Mouse (Mus musculus) spleen, embryonic (tissue): Measurements from ENCODE around the gene Morf4l2.
"Not testable (repeated sequence)": the region's sequence is repeated elsewhere in the genome, so short reads cannot be mapped to it uniquely, and the experiment has no call there.

Experiments used
- CTCF ChIA-PET: fragments of 350-600 bp; sonication (Branson Sonifier 250); formaldehyde crosslinking; loops from one replicate; lab custom pipeline; 2022; lab: Charles Lee

Gene Morf4l2

DNA sequence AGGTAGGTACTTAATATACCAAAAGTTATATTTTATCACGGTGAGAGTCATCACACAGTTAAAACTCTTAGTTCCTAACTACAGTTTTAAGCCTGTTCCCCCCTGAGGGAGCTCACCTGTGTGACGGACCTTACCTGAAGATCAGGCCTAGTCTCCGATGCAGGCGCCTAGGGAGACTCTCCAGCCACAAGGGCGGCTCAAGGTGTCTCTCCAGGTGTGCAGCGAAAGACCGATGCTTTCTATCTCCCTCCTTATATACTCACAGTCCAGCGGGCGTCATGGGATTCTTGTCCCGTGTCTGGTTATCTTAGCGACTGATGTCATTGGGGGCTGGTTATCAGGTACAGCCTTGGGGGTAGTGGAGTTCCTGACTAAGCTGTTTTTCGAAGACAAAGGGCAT, at the start of gene Morf4l2:
TSS of gene Morf4l2 (minus strand) at position 232 of the 400 bp plus-strand sequence.
- CTCF ChIA-PET, result interaction anchor here (0.7 kb wide), 1 partner anchor 145 kb away, joined by 6 read pairs; no protein-coding TSS in a partner anchor

DNA sequence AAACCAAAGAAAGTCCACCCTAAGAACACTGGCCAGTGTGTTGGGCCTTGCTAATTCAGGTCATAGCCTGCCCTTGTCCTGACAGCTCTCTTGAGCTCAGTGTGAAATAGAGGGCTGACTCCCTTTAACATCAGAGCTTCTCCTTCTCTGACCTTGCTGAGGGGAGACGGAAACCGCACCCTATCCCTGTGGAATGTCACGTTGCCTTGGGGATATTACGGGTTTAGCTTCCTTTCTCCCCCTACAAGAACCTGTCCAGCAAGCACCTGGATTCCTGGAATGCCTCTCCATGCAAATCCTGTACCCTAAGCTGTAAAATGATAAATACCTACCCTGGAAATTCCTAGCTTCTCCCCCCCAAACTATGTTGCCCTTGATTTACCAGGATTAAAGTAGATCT, 46.0 kb upstream of the Morf4l2 start:
- CTCF ChIA-PET, result no interaction called here

DNA sequence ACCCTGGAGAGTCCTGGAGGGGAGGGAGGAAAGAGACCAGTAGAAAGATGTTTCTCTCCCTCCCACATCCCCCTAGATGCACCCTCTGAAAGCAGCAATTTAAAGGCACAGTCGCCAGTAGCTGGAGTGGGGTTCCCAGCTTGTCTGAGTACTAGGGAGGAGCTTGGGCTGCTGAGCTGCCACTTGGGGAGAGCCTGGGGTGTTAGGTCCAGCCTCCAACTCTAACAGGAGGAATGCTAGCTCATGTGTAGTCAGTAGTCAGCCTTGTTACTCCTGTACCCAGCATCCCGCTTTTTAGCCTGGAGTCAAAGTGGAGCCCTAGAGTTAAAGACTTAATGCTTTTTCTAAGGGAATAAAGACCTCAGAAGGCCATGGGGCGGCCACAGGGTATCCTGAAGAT, 36.6 kb upstream of the Morf4l2 start, which contains the start of gene Glra4:
TSS of gene Glra4 (minus strand) at position 101 of the 400 bp plus-strand sequence.
- CTCF ChIA-PET, result no interaction called here

DNA sequence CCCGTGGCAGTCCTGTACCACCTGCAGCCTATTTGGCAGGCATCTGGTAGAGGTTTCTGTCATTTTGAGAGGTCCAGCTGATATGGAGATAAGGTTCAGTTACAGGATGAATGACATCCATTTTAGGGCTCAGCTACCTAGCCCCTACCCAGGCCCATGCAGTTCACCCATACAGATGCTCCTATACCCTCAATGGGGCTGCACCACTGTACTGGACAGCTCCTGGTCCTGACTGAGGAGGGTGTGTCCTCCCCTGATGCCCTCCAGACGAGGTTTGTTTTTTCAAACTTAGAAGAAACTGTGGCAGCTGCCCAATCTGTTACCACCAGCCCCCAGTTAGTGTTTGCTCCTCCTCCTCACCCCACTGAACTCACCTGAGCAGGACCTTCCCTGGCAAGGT, 35.8 kb upstream of the Morf4l2 start:
- CTCF ChIA-PET, result no interaction called here

DNA sequence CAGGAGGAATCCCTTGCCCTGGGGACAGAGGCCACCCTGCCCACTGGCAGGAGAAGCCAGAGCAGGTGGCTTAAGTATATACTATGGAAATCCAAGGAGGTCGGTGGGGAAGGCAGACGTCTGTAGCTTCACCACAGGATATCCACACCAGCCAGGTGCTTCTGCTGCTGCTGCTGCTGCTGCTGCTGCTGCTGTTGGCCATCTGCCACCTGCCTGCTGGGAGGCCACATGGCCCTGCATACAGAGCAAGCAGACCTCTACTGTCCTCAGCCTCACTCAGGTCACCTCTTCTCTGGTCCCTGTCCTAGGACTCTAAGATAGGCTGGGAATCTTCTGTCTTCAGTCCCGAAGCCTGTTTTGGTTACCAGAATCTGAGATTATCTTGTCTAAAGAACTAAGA, 34.6 kb upstream of the Morf4l2 start:
- CTCF ChIA-PET, result no interaction called here

DNA sequence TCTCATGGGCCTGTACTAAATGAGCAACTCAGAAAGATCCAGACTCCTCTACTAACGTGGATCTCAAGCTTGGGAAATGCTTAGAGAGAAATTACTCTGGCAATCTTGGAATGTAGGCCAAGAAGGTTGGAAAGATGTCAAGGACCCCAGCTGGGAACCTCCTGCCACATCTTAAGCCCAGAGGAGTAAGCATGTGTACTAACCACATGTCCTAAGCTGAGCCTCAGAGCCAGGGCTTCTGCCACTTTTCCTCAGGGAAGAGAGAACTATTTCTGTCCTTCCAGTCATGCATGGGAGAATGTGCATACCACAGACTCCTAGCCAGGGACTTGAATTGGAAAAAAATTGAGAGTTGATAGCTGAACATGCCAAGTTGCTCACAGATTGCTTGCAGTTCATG, 29.5 kb upstream of the Morf4l2 start:
- CTCF ChIA-PET, result no interaction called here

DNA sequence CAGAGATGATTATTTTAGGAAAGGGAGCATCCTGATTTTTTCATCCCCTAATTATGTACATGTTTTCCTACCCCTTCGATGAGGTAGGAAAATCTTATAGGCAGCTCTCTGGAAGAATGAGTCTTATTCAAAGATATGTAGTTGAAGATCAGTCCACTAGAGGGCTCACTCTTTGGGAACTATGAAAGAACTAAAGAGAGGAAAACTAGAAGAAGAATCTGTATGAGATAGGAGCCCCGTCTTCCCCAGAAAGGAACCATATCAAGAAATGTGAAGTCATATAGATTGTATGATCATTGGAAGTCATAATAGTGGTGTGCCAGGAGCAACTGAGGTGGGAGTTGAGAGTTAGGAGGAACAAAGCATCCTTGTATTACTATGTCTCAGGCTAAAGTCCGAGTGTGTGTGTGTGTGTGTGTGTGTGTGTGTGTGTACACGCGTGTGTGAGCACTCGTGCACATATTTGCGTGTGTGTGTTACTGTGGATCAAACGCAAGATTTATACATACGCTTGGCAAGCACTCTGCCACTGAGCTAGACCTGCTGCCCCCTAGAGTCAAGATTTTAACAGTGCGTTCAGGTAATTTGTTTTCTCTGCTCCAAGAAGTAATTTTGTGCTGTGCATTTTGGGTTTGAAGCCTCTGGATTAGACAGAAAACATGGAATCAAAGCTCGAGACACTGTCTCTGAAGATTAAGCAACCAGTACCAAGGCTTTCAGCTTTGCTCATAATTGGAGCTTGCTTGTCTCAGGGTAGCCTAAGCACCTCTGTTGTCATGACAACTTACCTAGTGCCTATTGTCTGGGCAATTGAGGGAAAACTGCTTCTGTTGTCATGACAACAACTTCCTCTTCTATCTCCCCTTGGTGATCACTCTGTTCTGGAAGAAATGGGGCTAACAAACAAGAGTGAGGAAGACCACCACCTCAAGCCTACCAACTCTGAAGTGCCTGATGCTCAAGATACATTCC, 17.9 kb upstream of the Morf4l2 start:
- CTCF ChIA-PET, result no interaction called here

DNA sequence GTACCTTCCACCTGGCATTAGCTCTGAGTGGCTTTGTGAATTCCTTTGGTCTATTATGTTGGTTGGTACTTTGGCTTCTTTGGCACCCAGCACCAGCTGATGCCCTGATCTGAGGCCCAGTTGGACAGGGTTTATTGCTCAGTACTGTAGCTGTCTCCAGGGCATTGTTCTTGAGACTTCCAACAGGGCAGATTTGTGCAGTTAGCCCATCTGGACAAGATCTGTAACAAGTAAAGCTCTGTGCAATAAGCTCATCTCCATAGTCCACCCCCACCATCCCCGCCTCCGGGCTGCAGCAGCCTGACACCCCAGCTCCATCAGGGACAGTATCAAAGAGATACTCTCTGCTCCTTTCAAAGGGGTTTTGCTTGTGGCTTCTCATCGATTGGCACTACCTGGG, 12.0 kb upstream of the Morf4l2 start:
- CTCF ChIA-PET, result no interaction called here

DNA sequence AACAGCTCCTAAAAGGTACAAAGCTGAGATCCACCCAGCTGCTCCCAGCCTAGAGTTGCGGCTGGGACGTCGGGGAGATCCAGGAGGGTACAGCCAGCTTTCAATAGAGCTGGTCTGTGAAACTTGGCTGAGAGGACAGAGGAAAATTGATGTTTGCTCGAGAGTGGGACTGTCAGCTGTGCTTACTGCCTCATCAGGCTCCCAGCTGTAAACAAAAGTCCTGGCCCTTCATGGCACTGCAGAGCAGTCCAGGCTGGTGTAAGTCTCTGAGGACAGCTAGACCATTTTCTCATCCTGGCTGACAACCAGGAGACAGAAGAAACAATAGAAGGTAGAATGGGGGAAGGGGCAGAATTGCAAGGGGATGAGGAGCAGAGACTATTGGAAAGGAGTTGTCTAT, 5.8 kb upstream of the Morf4l2 start:
- CTCF ChIA-PET, result no interaction called here

DNA sequence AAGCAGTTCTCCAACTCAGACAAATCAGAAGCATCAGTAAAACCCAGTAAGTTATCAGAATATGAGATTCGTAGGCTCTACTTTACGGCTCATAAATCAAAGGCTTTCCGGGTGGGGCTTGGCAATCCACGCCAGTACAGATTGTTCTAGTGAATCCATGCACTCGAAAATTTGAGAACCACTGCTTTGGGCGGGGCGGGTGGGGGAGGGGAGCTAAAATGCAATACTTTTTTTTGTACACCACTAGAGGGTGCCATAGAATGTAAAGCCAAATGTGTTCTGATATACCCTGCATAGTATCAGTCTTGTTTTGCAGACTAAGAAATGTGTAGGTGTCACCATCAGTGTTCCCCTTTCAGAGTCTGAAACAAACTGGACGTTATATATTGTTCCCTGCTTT, 1.2 kb upstream of the Morf4l2 start:
- CTCF ChIA-PET, result interaction anchor here (0.7 kb wide), 1 partner anchor 87 kb away, joined by 3 read pairs; no protein-coding TSS in a partner anchor

DNA sequence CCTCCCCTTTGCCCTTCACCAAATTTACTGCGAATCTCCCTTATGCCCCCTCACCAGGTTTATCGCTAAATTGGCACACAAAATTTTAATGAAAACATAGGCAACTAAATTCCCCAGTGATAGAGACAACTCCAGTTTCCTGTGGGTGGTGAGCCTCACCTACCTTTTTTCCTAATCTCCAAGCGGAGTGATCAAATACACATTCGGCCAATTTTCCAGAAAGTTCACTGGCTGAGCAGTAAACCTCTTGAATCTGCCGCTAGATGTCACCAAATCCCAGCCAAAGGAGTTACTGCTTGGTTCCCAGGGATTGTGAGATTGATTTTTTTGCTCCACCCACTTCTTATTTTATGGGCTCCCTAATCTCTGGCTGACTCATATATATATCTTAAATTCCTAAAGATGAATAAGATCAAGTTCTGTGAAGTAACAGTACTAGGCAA, 808 bp downstream of the Morf4l2 start:
- CTCF ChIA-PET, result interaction anchor here (0.7 kb wide), 1 partner anchor 146 kb away, joined by 6 read pairs; no protein-coding TSS in a partner anchor

DNA sequence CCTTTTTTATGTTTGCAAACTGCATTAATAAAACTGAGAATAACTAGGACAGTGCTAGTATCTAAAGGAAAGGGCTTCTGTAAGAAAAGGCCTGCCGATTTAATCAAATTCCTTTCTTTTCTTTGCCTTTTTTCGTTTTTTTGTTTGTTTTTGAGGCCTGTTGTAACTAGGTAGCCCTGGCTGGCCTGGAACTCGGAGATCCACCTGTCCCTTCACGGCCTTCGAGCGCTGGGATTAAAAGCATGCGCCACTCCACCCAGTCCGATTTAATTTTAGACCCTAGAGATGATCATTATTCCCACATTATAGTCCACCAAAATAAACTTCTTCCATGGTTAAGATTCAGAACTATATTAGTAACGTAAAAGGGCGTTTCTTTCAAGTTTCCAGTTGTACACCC, 1.2 kb downstream of the Morf4l2 start:
- CTCF ChIA-PET, result no interaction called here

DNA sequence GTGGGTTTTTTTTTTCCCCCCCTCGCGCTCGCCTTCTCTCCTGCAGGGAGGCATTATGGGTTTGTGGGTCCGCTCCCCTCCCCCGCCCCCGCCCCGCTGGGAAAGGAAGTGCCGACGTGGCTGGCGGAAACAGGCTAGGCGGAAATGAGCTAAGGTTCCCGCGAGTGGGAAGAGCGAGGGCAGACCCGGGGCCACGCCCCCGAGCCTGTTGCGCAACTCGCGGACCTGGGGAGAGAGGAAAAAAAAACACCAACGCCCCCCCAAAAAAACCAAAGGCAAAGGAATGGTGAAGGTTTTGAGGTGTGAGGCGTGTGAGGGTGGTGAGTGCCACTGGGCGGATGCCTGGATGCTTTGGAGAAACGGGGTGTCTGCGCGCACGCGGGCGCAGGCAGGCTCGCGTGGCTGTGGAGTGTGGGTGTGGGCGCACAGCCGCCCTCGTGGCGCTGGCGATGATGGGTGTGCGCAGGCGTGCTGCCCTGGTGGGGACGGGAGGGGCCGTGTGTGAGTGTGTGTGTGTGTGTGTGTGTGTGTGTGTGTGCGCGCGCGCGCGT, 1.8 kb downstream of the Morf4l2 start:
- CTCF ChIA-PET, result no interaction called here

DNA sequence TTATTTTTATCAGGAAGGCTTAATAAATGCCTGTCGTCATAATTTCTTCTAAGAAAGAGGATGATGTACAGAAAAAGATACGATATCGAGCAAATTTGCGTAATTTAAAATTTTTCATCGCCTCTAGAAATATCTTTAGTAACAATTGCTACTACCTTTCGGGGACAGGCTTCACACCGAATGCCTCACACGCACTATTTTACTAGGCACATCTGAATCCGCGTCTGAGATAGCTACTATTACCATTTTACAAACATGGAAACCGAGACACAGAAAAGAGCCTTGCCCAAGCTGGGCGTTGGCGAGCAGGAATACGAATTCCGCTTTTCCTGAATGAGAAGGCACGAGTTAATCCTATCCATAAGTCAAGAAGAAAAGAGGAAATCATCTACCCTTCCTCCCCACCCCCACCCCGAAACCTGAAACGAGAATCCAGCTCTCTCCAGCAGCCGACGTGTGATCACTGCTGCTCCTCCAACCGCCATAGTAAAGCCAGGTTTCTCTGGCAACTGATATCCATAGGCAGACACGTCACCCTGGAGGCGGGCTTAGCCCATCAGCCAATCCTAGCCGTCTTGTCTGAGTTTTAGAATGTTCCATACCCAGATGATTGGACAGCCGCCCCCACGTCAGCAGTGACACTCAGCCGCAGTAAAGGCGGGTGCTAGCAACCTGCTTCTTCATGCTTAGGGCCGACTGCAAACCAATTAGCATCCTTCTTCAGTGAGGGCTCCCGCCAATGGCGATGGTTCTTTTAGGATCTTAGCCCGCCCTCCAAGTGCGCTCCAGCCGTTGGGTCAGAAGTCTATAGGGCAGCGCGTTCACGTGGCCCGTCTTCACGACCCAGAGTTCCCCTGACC, 2.5 kb downstream of the Morf4l2 start:
- CTCF ChIA-PET, result no interaction called here

DNA sequence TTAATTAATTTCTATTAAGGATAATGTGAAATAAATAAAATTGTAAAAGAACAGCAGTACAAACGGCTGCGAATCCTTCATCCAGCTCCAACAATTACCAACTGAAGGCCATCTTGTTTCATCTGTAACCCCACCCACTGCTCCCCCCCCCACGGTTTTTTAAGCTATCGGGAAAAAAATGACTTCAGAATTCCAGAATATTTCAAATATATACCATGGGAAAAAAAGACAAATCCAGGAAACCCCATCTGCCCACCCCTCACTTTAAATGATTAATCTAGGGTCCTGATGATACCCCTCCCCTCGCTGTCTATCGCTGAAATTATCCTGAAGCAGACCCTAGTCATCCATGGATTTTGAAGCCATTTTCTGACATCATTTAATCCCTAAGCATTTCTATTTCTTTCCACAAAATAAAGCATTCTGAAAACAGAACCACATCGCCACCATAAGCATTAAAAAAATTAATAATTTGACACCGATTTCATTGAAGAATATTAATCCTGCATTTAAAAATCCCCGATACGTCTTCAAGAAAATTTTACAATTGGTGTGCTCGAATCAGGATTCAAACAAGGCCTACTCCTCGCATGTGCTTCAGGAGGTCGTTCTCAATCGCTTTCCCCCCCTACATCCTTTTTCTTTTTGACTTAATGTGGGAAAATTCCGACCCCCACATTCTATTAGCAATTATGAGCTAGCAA, 3.3 kb downstream of the Morf4l2 start:
- CTCF ChIA-PET, result interaction anchor here (0.6 kb wide), 1 partner anchor 40 kb away, joined by 4 read pairs; no protein-coding TSS in a partner anchor

DNA sequence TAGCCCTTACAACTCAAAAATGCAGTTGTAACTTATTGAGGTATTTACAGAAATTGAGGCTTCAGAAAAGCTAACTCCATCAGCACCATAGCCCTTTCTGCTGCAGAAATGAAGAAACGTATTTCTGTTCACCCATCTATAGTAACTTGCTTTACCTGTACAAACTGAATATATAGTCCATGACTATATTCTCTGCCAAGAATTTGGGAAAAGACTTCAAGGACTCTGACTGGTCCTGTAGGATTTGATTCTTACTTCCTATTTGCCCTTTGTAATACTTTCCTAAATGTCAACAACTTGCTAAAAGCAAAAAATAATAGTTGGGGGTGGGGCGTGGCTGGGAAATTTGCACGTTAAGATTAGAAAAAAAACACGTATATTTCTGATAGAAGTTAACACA, 11.5 kb downstream of the Morf4l2 start:
- CTCF ChIA-PET, result no interaction called here

DNA sequence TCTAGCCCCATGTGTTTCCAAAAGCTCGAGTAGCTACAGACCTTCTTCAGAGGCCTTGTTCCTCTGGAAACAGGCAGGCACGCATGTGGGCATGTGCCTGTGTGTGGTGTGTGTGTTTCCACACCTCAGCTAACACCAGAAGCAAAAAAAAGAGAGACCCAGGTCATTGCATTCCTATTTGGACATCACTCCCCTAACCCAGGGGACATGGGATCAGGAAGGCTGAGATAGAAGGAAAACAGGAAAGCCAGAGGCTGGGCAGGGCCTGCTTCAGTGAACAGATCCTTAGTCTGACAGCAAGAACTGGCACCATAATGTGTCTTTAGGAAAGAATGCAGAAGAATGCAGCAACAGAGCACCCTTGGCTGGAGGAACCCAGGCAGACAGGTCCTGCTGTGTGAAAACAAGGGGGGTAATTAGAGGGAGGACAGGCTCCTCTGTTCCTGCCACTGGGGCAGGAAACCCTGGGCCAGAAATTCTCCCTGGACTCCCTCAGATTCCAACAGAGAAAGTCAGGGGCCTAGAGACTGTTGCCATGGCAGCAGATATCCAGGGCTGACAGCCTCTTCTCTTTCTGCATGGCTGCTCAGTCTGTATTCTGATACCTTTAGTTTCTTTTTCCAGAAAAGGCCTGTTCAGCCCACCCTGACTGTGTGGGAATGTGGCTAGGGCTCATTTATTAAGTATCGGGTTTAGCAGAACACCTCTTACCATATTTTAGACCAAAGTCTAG, 28.6 kb downstream of the Morf4l2 start:
- CTCF ChIA-PET, result not testable (repeated sequence)

DNA sequence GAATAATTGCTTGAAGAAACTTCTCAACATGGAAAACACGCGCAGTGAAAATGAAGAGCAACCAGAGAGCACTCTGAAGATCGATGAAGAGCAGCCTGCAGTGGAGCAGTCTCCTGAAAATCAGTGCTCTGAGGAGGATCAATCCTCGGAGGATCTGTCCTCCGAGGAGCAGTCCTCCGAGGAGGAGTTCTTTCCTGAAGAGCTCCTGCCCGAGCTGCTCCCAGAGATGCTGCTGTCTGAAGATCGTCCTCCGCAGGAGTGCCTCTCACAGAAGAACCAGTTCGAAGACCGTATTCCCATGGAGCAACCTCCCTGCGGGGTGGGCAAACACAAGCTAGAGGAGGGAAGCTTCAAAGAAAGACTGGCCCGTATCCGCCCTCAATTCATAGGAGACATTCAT, 34.7 kb downstream of the Morf4l2 start:
- CTCF ChIA-PET, result no interaction called here

DNA sequence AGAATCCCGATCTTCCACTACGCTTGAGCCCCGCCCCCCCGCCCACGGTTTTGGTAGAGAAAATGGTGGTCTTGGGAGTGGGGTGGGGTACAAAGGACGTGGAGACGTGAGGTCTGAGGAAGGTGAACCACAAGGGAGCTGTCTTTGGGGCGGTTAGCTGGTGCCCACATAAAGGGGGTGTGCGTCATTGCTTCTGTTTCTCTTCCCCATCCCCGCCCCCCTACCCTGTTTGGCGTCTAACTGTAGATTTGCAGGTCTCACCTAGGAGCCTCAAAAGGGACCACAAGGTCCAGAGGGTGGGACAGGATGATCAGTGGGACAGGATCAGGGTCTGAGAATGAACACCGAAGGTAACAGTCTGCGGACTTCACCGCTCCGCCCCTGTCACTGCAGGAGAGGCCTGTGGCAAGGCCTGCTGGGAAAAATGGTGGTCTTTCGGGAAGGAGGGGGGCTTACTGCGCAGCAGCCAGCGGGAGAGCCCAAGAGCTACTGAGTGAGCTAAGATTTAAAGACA, 35.3 kb downstream of the Morf4l2 start:
- CTCF ChIA-PET, result no interaction called here
